Mouse (Mus musculus): ENCODE results near the gene Haghl. TPM values are rescaled to one million over a fixed set of nuclear protein-coding genes. Genes with fewer than 3 reads are reported as not detected.
A peak's percentile ranks its signal among the peaks of the same experiment; 100 is the strongest.

Gene Haghl
- total RNA-seq, 2 experiments from 2014 or later = 116 to 117 TPM

DNA sequence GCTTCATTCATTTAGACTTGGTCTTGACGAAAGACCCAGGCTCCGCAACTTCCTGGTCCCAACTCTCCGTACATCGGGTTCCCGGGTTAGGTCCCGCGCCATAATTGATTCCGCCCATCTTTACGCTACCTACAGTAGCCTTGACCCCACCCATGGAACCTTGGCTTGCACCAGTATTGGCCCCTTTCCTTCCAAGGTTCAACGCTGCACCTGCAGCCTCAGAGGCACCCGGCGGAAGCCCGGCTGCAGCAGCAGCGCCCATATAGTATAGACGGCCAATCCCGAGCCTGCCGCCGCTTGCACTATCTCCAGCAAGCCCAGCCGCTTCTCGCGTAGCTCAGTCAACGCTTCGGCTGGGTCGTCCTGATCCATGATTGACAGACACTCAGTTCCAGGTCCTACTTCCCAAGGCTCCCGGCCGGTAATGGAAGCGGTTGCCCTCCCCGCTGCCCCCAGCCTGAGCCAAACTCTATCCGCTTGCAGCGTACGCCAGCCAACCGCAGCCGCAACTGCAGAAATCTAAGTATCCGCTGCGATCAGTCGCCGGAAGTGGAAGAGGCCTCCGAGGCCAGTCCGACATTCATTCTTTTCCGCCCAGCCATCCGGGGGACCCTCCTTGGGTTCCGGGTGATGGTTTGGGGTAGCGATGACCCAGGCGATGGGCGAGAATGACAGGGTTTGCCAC is 6.5 kb upstream of the Haghl start:
- no peak for TF ChIP-seq CTCF (conservative IDR thresholded peaks at IDR 0.05)
- DNase-seq (ENCODE audit: low spot score in 2 of 2) = peak; percentile 87 to 89
- Histone ChIP-seq H3K4me3 (peak overlapping the region; percentile 88), H3K27ac (peak overlapping the region; percentile 95)

DNA sequence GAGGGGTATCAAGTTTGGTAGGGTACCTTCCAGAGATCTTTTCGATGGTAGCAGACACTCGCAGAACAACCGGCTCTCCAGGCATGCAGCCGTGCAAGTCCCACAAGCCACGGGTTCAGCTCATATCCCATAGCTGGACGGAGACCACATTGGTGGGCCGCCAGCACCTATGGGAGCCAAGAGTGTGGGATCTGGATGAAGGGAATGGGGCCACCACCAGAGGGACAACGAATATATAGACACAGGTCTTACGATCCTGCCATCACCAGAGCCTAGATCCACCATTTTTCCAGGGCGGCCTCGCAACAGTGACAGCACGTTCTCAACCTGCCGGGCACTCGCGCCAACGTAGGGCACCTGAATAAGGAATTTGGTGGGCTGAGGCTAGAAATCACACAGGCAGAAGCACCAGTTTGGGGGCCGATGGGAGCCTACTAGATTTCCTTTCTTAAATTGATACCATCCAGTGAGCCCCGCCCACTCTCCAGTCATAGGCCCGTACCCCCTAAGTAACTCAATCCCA is 5.9 kb upstream of the Haghl start:
- TF ChIP-seq CTCF (conservative IDR thresholded peaks at IDR 0.05) = peak; percentile 33
- peak overlapping the region; percentile 88 for H3K4me3 ChIP-seq
- H3K27ac ChIP-seq = peak overlapping the region; percentile 95
- no peak for DNase-seq (ENCODE audit: low spot score in 2 of 2)

DNA sequence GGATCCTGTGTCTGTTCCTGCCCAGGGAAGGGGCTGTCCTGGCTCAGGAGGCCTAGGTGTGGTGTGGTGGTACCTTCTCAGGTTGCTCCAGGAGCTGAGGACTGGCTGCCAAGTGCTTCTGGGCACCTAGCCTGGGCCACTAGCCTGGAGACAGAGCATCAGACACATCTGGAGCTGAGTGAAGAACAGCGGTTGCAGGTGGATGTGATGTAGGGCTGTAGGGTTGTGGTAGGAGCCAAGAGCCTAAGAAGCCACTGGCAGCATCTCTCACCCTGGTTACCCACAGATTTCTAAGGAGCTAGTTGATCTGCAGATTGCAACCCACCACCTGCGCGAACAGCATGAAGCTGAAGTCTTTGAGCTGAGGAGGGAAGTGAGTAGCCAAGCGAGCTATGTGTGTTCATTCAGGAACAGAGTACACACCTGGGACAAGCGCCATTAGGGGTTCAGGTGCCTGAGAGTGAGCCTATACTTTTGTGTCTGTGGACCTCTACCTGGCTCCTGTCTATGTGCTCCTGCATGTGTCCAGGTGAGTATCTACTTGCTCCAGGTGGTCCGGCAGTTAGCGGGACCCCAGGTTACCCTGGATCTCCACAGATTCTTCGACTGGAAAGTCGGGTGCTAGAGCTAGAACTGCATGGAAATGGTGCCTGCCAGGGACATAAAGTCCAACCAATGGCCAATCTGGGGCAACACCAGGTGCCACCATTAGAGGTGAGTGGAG is 1.5 kb upstream of the Haghl start:
- no peak overlapping the region for H3K27ac ChIP-seq
- DNase-seq (ENCODE audit: low spot score in 2 of 2) = no peak
- TF ChIP-seq CTCF (conservative IDR thresholded peaks at IDR 0.05) = no peak
- no peak overlapping the region for H3K4me3 ChIP-seq

DNA sequence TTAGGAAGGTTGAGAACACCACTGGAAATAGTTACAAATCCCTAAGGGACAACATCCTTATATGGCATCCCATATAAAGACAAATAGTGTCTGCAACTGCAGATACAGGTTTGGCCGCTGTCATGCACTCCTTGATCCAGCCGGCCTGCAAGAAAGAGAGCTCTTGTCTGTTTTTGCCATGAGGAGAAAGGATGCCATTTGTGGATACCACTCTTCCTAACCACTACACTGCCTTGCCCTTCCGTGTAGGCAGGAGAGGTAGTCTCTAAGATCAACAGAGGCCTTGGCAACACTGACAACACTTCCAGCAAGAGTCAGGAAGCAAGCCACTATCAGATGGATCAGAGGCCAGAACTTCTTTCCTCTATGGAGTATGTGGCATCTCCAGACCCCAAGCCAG is 807 bp upstream of the Haghl start, which contains the start of gene Ccdc78:
Gene Ccdc78 (plus strand): TSS at position 301 of the 400 bp plus-strand sequence.
- DNase-seq (ENCODE audit: low spot score in 2 of 2) = no peak
- H3K27ac ChIP-seq = peak within 1 kb of the TSS; percentile 90
- H3K4me3 ChIP-seq = peak within 1 kb of the TSS; percentile 65
- no peak for TF ChIP-seq CTCF (conservative IDR thresholded peaks at IDR 0.05)

DNA sequence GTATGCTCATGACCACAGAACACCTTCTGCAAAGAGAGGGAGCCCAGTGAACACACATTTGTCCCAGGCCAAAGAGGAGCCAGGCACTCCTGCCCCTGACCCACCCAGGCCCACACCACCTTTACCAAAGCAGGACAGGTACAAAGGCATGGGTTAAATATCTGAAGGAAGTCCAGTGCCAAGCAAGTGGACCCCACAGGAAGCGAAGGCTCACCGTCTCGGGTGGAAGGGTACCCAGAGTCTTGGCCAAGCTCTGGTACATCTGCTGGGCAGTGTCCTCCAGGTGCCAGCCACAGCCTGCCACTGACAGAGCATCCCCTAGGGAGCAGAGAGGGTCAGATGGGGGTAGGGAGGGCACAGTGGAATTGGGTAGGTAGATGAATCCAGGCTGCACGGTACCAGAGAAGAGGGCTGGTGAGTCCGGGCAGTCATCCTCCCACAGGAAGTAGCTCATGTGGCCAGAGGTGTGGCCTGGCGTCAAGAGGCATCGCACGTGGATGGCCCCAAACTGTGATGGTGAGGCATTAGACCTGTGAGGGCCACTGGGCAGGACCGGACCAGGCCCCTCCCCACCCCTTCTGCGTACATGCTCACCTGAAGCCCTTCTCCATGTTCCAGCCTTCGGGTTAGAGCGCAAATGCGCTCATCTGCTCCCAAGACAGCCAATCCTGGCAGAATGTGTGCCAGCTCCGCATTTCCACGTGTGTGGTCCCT is 1.5 kb downstream of the Haghl start:
- no peak for DNase-seq (ENCODE audit: low spot score in 2 of 2)
- TF ChIP-seq CTCF (conservative IDR thresholded peaks at IDR 0.05) = no peak
- Histone ChIP-seq H3K27ac (peak overlapping the region; percentile 90), H3K4me3 (peak overlapping the region; percentile 65)

DNA sequence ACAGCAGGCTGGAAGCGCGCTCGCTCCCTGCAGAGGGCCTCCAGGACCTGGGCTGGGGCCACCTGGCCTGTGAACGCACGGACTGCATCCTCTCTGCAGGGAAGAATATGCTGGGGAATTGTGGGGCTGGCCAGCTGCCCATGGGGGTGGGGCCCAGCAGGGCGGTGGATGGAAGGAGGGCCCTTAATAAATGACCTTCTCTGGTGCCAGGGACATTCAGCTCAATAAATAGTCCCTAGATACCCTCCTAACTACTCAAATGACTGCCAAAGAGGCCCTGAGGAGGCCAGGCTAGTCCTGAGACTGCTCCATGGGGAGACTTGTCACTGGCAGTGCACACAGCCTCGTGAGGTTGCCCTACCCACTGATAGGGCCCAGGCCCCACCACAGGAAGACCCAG is 2.4 kb downstream of the Haghl start:
- H3K27ac ChIP-seq = peak overlapping the region; percentile 90
- no peak for TF ChIP-seq CTCF (conservative IDR thresholded peaks at IDR 0.05)
- no peak overlapping the region for H3K4me3 ChIP-seq
- DNase-seq (ENCODE audit: low spot score in 2 of 2) = no peak

DNA sequence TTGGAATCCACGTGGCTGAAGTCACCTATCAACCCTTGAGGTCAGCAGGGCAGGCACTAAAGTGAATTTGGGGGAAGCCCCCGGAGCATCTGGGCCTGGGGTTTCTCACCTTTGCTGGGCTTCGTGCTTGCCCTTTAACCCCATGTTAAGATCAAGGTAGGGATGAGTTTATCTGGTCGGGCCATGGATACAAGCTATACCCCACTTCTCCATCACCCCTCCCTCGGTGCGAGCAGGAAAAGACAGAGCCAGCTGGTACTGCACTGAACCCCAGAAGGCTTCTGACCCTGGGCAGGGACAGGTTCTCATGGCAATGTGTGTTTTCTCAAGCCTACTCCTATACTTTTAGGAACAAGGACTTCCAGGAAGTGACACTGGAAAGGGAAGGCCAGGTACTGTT is 4.1 kb downstream of the Haghl start:
- Histone ChIP-seq H3K4me3 (no peak overlapping the region), H3K27ac (no peak overlapping the region)
- TF ChIP-seq CTCF (conservative IDR thresholded peaks at IDR 0.05) = no peak
- DNase-seq (ENCODE audit: low spot score in 2 of 2) = no peak

DNA sequence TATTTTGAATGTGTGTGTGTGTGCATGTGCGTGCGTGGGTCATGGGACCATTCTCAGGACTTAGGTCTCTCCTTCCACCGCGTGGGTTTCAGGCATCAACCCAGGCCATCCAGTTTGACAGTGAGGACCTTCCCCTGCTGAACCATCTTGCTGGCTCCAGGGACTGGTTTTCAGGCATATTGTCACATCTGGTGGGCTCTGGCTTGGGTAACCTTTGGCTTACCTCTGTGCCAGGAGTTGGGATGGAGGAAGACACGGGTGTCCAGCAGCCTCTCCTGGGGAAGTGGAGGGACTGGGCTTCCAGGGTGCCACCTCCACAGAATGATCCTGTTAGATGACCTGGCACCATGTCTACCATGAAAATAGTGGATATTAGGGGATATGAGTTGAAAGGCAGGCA is 7.5 kb downstream of the Haghl start:
- DNase-seq (ENCODE audit: low spot score in 2 of 2) = no peak
- Histone ChIP-seq H3K4me3 (no peak overlapping the region), H3K27ac (no peak overlapping the region)
- TF ChIP-seq CTCF (conservative IDR thresholded peaks at IDR 0.05) = no peak

DNA sequence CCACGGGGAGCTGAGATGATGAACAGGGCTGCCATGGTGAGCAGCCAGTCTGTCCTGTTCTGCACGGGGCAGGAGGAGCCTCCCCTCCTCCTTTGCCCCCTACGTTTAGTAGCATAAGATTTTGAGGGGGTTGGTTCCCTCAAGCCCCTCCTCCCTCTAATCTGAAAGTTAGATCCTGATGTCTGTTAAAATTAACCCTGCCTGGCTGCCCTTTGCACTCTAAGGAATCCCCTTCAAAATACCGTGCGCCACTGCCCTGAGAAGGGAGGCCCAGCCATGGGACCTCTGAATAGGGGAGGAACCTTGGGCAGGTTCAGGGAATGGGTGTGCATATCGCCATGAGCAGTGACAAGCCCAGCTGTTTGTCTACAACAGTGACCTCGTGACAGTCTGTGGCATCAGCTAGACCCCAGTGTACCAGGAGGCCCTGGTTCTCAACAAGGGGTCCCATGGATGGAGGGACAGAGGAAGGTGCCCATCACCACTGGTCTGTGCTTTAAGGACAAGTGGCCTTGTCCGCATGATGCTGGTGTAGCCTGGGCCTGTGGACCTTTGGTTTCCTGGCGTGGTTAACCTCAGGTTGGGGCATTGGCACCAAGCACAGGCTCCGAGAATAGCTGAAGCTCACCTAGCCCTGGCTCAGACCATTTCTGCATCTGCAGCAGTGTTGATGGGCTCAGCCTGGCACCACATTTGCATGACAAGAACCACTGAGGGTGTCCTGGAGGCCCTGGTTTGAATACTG is 10.0 kb downstream of the Haghl start:
- no peak for DNase-seq (ENCODE audit: low spot score in 2 of 2)
- Histone ChIP-seq H3K4me3 (no peak overlapping the region), H3K27ac (no peak overlapping the region)
- no peak for TF ChIP-seq CTCF (conservative IDR thresholded peaks at IDR 0.05)

DNA sequence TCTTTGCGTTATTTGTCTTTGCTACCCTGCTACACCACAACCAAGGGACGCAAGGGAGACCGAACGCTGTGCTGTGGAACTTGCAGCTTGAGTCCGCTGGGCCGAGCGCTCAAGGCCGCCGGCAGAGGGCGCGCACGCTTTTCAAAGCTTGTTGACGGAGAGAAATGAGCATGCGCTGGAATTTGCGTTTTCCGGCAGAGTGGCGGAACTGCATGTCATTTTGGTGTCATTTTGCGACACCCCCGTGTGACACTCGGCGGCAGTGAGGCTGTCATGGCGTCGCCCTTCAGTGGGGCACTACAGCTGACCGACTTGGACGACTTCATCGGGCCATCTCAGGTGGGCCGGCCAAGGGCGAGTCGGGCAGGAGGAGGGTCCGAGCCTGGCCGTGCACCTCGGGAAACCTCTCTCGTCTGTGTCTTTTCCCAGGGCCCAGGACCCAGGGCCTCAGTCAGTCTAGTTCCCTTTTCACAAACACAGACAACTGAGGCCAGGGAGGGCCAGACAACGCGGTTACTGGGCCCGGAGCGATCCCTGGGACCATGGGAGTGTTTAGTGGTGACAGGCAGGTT is 11.8 kb downstream of the Haghl start, which contains the start of gene Narfl:
Gene Narfl (plus strand): TSS at position 228 of the 572 bp plus-strand sequence.
- Histone ChIP-seq H3K27ac (peak within 1 kb of the TSS; percentile 97), H3K4me3 (peak within 1 kb of the TSS; percentile 75)
- peak; percentile 98 to 99 for DNase-seq (ENCODE audit: low spot score in 2 of 2)
- TF ChIP-seq CTCF (conservative IDR thresholded peaks at IDR 0.05) = peak; percentile 98

DNA sequence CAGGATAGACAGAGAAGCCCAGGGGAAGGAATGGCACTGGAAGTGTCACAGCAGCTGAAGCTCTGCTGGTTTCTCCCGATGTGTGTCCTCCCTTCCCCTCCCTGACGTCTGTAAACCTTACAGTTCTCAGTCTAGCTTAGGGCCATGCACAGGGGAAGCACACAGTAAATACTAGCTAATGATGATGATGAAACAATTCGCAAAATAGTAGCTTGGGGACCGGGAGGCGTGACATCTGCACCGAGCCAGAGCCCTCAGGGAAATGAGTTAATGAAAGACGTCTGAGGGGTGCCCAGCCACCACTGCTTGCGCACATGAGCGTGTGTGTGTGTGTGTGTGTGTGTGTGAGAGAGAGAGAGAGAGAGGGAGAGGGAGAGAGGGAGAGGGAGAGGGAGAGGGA is 16.1 kb downstream of the Haghl start:
- TF ChIP-seq CTCF (conservative IDR thresholded peaks at IDR 0.05) = no peak
- no peak overlapping the region for H3K27ac ChIP-seq
- no peak overlapping the region for H3K4me3 ChIP-seq
- DNase-seq (ENCODE audit: low spot score in 2 of 2) = no peak

DNA sequence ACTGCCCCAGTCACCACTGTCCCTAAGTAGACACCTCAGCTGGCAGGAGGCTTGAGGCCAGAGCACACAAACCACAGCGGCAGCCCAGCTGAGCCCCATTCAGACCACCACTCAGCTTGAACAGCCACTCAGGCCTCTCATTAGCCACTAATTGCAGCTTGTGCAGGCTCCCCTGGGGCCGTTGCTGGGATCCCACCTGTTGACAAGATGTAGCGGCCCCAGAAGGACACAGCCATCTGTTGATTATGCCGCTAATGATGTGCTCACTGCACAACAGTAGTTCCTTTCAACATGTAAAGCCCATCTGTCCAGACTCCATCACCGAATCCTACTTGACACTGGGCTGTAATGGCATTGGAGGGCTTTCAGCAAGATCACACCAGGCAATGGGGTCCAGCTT is 19.6 kb downstream of the Haghl start:
- TF ChIP-seq CTCF (conservative IDR thresholded peaks at IDR 0.05) = no peak
- no peak for DNase-seq (ENCODE audit: low spot score in 2 of 2)
- Histone ChIP-seq H3K27ac (no peak overlapping the region), H3K4me3 (no peak overlapping the region)
